Mouse (Mus musculus) myocyte (in vitro differentiated cells): ENCODE measurements around the gene Ntrk2. TPM values are rescaled to one million over a fixed set of nuclear protein-coding genes. Genes with fewer than 3 reads are reported as not detected.

Experiments used
- H3K27me3 ChIP-seq: one replicate; pipeline ENCODE4 v1.6.1; 2011; ENCODE audit not compliant: control insufficient read depth, insufficient read depth, insufficient read length
- H3K36me3 ChIP-seq: one replicate; pipeline ENCODE4 v1.6.1; 2011; ENCODE audit not compliant: control insufficient read depth, insufficient read depth
- H3K4me2 ChIP-seq: one replicate; pipeline ENCODE4 v1.6.1; 2011; ENCODE audit warnings: low read depth, control low read depth
- H3K4me3 ChIP-seq: one replicate; pipeline ENCODE4 v1.5.1; 2011; ENCODE audit warnings: mild to moderate bottlenecking, control low read depth, moderate library complexity
- H3K79me2 ChIP-seq: one replicate; pipeline ENCODE4 v1.6.1; 2011; ENCODE audit not compliant: control insufficient read depth, insufficient read depth
- H3ac ChIP-seq: one replicate; pipeline ENCODE4 v1.6.1; 2011; ENCODE audit not compliant: control insufficient read depth, insufficient read length
- CEBPB ChIP-seq: IDR thresholded peaks from 2 replicates; pipeline ENCODE4 v1.6.1; 2011; ENCODE audit warnings: mild to moderate bottlenecking, moderate library complexity; ENCODE audit not compliant: poor library complexity, insufficient read depth, severe bottlenecking
- E2F4 ChIP-seq: IDR thresholded peaks from one replicate; pipeline ENCODE4 v1.6.1; 2011; ENCODE audit warnings: mild to moderate bottlenecking, control low read depth, moderate library complexity; ENCODE audit not compliant: insufficient read depth
- MAX ChIP-seq: IDR thresholded peaks from one replicate; pipeline ENCODE4 v1.6.1; 2011; ENCODE audit warnings: low read depth, mild to moderate bottlenecking, control low read depth
- MYOD1 ChIP-seq, 3 experiments: IDR thresholded peaks; one replicate each; pipeline ENCODE4 v1.6.1; 2011; ENCODE audit warnings: control low read depth in 2 of 3, low read depth in 2 of 3, mild to moderate bottlenecking in 2 of 3, moderate library complexity in 1 of 3; ENCODE audit not compliant: insufficient read length in 2 of 3, control insufficient read depth in 1 of 3
- MYOG ChIP-seq, 3 experiments: IDR thresholded peaks; one replicate each; pipeline ENCODE4 v1.6.1; 2011; ENCODE audit warnings: control low read depth in 2 of 3, low read depth in 2 of 3, mild to moderate bottlenecking in 2 of 3; ENCODE audit not compliant: insufficient read length in 2 of 3, control insufficient read depth in 1 of 3, insufficient read depth in 1 of 3
- POLR2A ChIP-seq: IDR thresholded peaks from one replicate; pipeline ENCODE4 v1.6.1; 2011; ENCODE audit warnings: low read depth, mild to moderate bottlenecking, control low read depth, moderate library complexity; ENCODE audit not compliant: insufficient read length
- POLR2AphosphoS2 ChIP-seq: IDR thresholded peaks from one replicate; pipeline ENCODE4 v1.6.1; 2011; ENCODE audit warnings: low read depth, control low read depth; ENCODE audit not compliant: insufficient read length
- REST ChIP-seq: IDR thresholded peaks from one replicate; pipeline ENCODE4 v1.6.1; 2011; ENCODE audit warnings: mild to moderate bottlenecking, control low read depth, moderate library complexity; ENCODE audit not compliant: insufficient read depth, insufficient read length
- SRF ChIP-seq: IDR thresholded peaks from one replicate; pipeline ENCODE4 v1.6.1; 2011; ENCODE audit warnings: low read depth; ENCODE audit not compliant: control insufficient read depth, insufficient read length
- TCF12 ChIP-seq: IDR thresholded peaks from one replicate; pipeline ENCODE4 v1.6.1; 2011; ENCODE audit warnings: mild to moderate bottlenecking, control low read depth; ENCODE audit not compliant: poor library complexity, insufficient read depth, severe bottlenecking
- TCF3 ChIP-seq: IDR thresholded peaks from one replicate; pipeline ENCODE4 v1.6.1; 2011; ENCODE audit warnings: low read depth, control low read depth; ENCODE audit not compliant: insufficient read length
- USF1 ChIP-seq: IDR thresholded peaks from one replicate; pipeline ENCODE4 v1.6.1; 2011; ENCODE audit warnings: low read depth, mild to moderate bottlenecking, control low read depth, moderate library complexity
- polyA plus RNA-seq: library from polyadenylated mRNA; unstranded; fragments of >200 nt; fragmentation: generic; extraction: Trizol; gene quantifications from one replicate; pipeline ENCODE4 v1.2.1, GENCODE M21; 2012; ENCODE audit warnings: missing spikeins

The Ntrk2 gene
- polyA plus RNA-seq, 1 experiment: not detected

DNA sequence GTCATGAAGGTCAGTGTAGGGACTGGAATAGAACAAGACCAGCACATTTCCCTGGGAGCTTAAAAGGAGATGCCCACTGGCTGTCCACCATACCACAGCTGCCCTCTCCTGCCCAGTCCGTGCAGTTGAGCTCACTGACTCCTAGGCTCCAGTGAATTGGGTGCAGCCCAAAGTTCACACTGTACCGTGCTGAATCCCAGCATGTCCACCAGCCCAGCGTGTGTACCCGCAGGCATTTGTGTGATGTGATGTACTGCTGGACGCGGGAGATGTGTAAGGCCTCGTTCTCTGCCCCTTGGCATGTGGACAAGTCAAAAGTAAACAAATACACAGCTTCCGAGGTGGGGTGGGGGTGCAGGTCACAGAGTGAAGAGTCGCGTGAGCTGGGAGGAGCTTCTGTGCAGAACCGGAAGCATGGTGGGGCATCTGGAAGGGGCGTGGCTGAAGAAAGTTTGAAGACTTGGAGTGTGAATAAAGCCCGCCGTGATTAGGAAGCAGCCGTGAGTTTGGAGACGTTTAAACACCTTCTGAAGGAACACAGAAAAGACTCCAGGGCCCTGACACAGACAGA, 121.4 kb downstream of the Ntrk2 start:
- H3K79me2 ChIP-seq: no peaks in the 10 kb centered on the region
- TF ChIP-seq TCF12 (no peak), USF1 (no peak), POLR2A (no peak), CEBPB (no peak), REST (no peak)
- H3K36me3 ChIP-seq: no peaks in the 10 kb centered on the region
- no peak overlapping the region for H3K4me3 ChIP-seq
- no peak overlapping the region for H3ac ChIP-seq
- no peaks in the 10 kb centered on the region for H3K27me3 ChIP-seq
- no peak overlapping the region for H3K4me2 ChIP-seq

DNA sequence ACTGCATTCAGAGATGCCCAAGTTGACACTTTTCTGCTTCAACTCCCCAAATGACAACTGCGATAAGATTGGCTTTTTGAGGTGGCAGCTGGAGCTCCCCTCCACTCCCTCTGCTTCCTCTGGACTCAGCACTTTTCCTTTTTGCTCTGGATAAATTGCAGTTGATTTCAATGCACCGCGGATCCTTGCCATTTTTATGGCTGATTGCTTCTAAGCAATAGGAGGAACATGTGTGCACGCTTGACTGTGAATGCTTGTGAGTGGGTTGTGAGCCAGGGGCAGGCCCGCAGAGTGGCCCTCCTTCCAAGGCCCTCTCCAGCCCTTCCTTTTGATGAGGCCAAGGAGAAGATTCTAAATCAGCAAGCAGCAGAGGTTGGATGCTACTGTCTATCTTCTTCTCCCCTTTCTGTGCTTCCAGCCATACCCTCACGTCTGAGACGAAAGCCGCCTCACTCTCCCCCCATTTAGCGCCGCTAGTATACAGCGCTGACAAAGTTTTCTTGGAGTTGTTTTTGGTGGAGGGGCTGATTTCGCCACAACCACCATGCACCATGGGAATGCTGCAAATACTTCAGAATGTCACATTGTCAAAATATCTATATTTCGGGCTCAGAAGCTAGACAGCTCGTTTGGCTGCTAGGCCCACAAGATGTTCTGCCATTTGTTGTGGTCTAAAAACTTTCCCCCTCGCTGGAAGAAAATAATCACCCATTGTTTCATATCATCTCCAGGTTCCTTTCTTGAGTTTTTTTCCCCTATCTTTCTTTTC, 122.5 kb downstream of the Ntrk2 start:
- H3K27me3 ChIP-seq: no peaks in the 10 kb centered on the region
- H3K4me2 ChIP-seq: no peak overlapping the region
- no peak overlapping the region for H3ac ChIP-seq
- no peaks in the 10 kb centered on the region for H3K36me3 ChIP-seq
- H3K4me3 ChIP-seq: no peak overlapping the region
- no peaks in the 10 kb centered on the region for H3K79me2 ChIP-seq
- TF ChIP-seq TCF3 (no peak), TCF12 (no peak)

DNA sequence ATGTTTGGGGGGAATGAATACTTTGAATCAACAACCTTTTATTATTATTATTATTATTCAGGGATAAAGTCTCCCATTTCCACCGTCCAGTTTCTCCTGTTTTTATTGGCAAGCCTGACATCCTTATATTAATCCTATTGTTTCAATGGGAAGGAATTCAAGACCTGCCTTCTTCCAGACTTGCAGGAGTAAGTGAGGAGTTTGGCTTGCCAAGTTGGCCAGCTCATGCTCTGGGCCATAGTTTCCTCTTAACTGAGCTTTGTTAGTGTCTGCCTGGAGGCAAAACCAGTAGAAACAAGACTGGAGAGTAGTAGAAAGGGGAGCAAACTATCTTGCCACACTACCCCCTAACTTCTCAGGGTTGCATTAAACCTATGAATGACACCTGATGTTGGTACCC, 123.8 kb downstream of the Ntrk2 start:
- no peaks in the 10 kb centered on the region for H3K27me3 ChIP-seq
- no peak for TF ChIP-seq MYOD1 (IDR thresholded peaks at IDR 0.05; ENCODE audit: control insufficient read depth in 1 of 3, insufficient read length in 2 of 3, low read depth in 2 of 3)
- TF ChIP-seq SRF: no peak
- no peak for TF ChIP-seq MAX
- TF ChIP-seq POLR2AphosphoS2: no peak
- no peak for TF ChIP-seq MYOG (IDR thresholded peaks at IDR 0.05; ENCODE audit: control insufficient read depth in 1 of 3, insufficient read depth in 1 of 3, insufficient read length in 2 of 3, low read depth in 2 of 3)
- no peak for TF ChIP-seq TCF12
- no peak for TF ChIP-seq POLR2A
- no peak for TF ChIP-seq REST
- TF ChIP-seq TCF3: no peak
- no peak for TF ChIP-seq CEBPB
- no peak for TF ChIP-seq USF1
- no peak for TF ChIP-seq E2F4
- H3K4me3 ChIP-seq: no peak overlapping the region
- no peak overlapping the region for H3ac ChIP-seq
- no peak overlapping the region for H3K4me2 ChIP-seq
- H3K79me2 ChIP-seq: no peaks in the 10 kb centered on the region
- no peaks in the 10 kb centered on the region for H3K36me3 ChIP-seq

DNA sequence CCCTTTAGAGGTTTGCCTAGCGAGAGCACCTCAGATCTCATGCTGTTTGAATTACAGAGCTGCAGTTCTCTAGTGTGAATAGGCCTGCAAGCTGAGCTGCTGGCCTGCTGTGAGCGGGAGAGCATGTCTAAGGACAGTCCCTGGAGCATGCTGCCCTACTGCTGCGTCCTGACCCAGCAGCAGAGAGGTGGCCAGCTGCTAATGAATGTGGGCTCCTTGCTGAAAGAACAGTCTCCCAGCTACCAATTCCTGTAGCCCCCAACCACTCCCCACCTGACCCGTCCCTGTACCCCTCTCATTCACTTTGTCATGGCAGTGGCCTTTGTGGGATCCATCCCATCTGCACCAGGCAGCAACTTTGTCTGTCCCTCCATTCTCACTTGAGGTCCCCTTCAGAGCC, 126.8 kb downstream of the Ntrk2 start:
- no peak overlapping the region for H3K4me3 ChIP-seq
- H3ac ChIP-seq: no peak overlapping the region
- H3K36me3 ChIP-seq: no peaks in the 10 kb centered on the region
- no peak overlapping the region for H3K4me2 ChIP-seq
- no peaks in the 10 kb centered on the region for H3K27me3 ChIP-seq
- TF ChIP-seq MAX: no peak
- no peak for TF ChIP-seq TCF3
- TF ChIP-seq POLR2AphosphoS2: no peak
- TF ChIP-seq E2F4: no peak
- TF ChIP-seq SRF: no peak
- no peak for TF ChIP-seq REST
- H3K79me2 ChIP-seq: no peaks in the 10 kb centered on the region

DNA sequence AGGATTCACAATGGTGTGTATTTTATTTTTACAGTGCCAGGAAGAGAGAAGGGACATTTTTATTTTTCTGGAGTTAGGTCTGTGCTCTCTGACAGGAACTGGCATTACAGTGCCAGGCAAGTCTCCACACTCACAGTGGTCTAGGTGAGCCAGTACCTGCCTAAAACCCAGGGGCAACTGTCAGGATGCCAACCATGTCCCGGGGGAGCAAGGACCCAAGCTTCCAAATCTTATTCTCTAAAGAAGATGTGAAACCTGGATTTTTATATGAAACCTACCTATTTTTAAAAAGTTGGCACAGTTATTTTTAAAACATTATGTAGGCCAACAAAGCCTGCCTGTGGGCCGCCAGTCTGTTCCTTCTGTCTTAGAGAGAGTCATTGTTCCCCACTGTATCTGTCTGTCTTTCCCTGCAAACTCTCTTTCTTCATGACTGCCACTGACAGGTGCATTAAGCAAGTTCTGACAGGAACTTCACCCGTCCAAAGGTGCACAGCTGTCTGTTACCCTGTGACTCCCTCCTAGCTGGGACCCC, 128.3 kb downstream of the Ntrk2 start:
- no peak overlapping the region for H3ac ChIP-seq
- no peaks in the 10 kb centered on the region for H3K79me2 ChIP-seq
- no peaks in the 10 kb centered on the region for H3K27me3 ChIP-seq
- H3K36me3 ChIP-seq: no peaks in the 10 kb centered on the region
- H3K4me3 ChIP-seq: no peak overlapping the region
- H3K4me2 ChIP-seq: no peak overlapping the region
- TF ChIP-seq E2F4 (no peak), TCF12 (no peak)

DNA sequence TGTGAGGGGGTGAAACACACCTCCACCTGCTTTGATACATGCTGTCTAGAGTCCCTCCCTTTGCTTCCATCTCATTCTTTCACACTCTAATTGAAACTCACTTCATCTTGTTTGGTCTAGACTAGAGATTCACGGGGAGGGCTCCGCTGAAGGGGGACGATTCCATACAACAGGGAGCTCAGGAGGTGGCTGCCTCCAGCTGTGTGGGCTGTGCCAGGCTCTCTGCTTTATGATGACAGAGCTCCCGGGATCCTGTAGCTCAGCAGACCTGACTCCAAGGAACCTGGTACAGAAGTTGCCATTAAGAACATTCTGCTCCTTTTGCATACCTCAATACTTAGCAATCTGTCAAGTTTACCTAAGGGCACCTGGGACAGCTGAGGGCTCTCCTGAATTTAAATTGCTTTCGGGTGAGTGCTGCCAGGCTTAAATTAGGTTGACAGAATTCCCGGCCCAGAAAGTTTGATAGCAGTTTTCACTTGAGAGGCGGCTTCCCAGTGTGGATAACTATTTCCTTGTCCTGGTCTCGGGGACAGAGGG, 129.7 kb downstream of the Ntrk2 start:
- Histone ChIP-seq H3K4me3 (no peak overlapping the region), H3K36me3 (no peaks in the 10 kb centered on the region), H3K27me3 (no peaks in the 10 kb centered on the region), H3ac (no peak overlapping the region), H3K4me2 (no peak overlapping the region), H3K79me2 (no peaks in the 10 kb centered on the region)
- TF ChIP-seq SRF (no peak), USF1 (no peak), TCF12 (no peak), MYOG (IDR thresholded peaks at IDR 0.05; ENCODE audit: control insufficient read depth in 1 of 3, insufficient read depth in 1 of 3, insufficient read length in 2 of 3, low read depth in 2 of 3) (no peak), CEBPB (no peak), POLR2AphosphoS2 (no peak), MYOD1 (IDR thresholded peaks at IDR 0.05; ENCODE audit: control insufficient read depth in 1 of 3, insufficient read length in 2 of 3, low read depth in 2 of 3) (no peak), POLR2A (no peak), TCF3 (no peak), MAX (no peak), E2F4 (no peak)
